Mouse (Mus musculus): ENCODE results near the gene E130114P18Rik. TPM values are rescaled to one million over a fixed set of nuclear protein-coding genes. Genes with fewer than 3 reads are reported as not detected.

E130114P18Rik gene
- total RNA-seq, 2 experiments from 2014 or later: not detected

DNA sequence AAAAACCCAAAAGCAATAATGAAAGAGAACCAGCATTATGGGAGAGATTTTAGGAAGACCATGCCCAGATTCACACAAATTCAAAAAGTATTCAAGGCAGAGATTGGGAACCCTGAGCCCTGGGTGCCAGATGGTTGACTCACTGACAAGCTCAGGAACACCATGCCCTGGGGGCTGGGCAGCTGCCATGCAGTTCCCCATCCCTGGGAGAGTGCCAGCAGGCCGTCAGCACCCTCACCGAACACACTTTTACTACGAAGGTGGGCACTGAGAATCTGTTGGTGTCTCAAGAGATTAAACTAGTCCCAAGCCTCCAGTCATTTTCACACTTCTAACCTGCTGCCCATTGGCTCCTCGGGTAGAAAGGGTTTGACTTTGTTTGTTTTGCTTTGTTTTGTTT is 175.3 kb downstream of the E130114P18Rik start:
- peak; percentile 5 to 49 for DNase-seq

DNA sequence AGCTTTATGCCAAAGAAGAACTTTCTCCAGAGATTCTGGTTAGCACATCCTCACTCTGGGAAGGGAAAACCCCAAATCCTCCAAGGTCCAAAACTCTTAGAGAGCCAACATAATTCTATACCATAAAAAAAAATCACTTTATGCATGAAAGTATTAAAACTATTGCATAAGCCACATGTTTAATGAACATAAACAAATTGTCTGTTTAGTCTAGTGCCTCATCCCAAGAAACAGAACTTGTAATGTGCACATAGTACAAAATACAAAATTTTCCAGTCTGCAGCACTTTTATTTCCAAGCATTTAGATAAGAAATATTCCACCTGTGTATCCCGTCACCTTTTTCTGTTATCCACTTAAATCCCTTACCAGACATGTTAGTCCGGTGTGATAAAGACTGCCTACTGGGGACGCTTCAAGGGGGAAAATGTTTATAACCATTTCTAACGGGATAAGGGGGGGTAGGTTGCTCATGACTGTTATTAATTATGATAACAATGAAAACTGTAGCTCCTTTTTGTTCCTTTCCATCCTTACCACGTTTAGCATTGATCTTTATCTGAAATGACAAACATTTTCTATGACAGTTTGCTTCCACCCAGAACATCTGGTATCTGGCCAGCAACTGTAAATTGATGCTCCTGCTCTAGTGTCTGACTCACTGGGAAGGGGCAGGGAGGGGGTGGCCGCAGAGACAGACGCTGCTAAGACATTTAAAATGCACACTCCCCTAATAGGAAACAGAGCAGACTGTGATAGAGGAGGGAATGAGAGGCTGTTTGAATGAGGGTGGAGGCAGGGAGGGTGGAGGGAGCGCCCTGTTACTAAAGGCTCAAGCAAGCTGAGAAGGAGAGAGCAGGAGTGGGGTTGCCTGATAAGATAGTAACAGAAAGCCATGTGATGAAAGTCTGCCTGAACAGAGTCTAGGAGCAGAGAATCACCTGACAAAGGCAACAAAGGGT is 176.7 kb downstream of the E130114P18Rik start:
- DNase-seq: peak; percentile 12 to 38

GRCm38 (mm10) chr4:97597443-97597842 is 180.4 kb downstream of the E130114P18Rik start:
- no peak for DNase-seq

DNA sequence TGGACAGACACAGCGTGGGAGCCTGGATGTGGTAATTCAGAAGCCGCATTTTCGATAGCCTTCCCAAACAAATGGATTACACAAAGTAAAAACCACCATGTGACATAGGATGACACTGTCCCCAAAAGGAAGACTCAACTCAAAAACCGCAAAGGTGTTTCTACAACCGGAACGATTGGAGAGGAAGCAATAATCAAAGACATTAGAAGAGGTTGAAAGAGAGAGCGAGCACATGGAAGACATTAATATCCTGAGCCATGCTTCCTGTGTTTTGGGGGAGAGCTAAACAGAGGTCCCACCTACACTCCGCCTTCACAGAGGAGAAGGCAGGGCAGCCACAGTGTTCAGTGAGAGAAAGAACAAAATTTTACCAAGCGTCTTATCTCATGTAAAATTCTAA is 181.5 kb downstream of the E130114P18Rik start:
- no peak for DNase-seq

DNA sequence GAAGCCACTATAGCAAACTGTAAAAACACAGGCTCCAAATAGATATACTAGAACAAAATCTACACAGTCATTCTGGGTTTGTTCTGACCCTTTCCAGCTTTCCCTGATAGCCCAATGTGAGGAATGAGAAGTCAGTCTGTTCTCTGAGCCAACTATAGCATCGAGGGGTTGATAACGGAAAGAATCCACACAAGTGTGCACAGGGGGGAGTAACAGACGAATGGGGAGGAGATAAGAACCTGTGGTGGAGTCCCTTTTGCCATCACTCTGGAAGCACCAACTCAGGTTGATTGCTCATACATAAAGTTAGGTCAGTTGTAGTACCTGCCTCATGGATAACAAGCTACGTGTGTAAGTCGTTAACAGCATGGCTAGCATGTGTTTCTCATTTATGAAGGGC is 184.0 kb downstream of the E130114P18Rik start:
- no peak for DNase-seq

DNA sequence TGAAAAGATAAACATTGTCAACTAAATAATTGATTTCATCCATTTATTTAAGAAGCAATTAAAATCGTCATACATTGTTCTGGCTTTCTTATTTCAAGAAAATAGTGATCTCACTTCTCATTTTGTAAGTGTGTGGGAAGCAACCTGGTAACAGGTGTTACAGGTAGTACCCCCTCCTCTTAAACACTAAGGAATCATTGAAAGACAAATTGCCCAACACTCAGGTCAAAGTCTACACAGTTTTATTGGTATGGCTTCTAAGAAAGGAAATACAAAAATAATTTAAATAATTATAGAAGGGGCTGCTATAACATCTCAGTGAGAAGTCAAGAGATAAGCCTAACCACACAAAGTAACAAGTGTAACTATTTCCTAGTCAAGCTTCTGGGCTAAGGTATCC is 188.1 kb downstream of the E130114P18Rik start:
- no peak for DNase-seq

- no peak for DNase-seq
Measured at GRCm38 (mm10) chr4:97587412-97588010, 190.4 kb downstream of the E130114P18Rik start.

- DNase-seq: no peak
Measured at GRCm38 (mm10) chr4:97585170-97585569, 192.7 kb downstream of the E130114P18Rik start.

DNA sequence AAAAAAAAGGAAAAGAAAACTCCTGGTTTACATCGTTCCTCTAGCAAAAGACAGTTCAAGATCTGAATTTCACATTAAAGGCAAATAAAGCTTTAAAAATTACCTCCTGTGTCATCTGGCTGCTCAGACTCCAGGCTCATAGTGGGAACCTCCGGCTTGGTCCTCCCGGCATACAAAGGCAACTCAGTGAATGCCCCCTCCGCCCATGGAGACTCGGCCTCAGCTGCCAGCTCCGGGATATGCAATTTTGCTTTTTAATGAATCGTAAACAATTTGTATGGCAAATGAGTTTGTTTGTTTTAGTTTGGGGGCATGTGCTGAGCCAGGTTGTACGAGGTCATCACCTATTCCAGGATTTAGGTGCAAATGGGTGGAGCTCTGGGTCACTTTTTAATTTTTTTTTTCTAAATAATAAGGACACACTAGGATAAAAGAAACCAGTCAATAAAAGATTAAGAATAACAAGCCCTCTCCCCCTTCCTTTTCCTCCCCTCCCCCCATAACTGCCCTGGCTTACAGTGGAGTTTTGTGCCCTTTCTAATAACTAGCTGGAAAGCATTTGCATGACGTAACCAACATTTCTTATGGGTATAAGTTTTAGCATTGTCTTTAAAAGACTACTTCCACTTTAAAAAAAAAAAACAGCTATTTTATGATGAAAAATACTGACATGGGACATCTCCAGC is 193.3 kb downstream of the E130114P18Rik start:
- DNase-seq: no peak

DNA sequence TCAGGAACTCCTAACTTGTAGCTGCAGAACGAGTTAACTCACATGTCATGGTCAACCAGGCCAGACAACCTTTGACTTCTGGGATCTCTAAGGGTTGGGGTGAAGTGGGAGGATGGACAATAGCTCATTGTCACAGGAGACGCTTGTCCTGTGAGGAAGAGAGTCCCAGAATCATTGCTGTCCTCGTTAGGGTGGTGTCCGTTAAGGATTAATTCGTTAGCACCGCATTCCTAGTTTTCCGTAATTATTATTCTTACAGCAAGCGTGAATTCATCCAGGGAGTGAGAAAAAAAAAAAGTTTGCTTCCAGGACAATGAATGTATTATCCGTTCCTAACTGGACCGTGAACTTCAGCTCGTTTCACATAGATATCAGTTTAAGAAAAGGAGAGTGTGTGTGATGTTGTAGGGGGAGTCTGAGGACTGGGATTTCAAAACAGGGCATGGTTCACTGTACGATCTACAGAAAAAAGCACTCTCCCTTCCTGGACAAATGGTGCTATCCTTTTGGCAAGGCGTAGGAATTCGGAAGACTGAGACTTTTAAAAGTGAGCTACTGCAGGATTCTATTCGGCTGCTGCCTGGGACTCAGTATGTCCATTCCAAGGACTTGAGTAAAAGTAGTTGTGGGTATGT is 195.0 kb downstream of the E130114P18Rik start:
- DNase-seq: no peak

DNA sequence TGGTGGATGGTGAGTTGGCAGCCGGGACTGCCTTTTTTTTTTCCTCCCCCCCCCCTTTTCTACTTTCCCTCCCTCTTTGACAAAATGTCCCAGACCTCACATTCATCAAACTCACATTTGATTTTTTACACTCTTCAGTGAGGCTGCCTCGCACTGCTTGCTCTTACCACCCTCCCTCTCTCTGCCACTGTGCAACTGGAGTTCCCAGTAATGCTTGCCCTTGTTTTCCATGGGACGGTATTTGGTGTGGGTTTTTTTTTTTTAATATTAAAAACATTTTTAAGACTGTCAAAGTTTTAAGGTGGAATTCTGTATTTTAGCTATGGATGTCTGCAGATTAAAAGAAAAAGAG is 195.8 kb downstream of the E130114P18Rik start:
- DNase-seq: no peak

DNA sequence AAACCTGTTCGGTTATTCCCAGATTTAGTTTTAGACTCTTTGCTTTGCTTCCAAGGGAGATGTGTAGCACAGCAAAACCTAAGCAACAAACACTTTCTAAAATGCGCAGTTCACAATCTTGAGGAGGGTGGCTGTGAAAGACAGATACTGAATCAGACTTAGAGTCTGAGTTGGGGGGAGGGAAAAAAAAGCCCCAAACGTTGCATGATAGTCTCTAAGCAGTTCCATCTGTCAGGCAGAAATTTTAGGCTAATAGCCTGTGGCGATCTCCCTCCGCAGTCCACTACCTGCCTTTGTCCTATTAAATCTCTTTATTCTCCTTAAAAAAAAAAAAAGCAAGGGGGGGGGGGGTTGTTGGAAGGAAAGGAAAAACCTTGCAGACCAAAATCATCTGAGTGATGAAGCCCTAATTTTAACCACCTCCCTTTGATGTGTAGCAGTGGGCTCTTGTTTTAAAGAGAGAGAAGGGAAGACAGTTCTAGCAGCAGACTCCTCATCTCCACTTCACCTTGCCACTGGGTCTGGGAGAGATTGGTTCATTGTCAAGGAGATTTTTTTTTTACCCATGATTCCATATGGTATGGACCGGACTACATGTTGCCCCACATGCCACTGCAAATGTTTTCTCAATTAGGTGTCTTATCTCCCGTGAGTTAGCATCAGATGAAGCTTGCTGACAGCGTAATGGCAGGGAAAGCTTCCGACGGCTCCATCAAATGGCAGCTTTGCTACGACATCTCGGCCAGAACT is 196.4 kb downstream of the E130114P18Rik start:
- no peak for DNase-seq

- DNase-seq: no peak
Measured at GRCm38 (mm10) chr4:97580906-97581305, 197.0 kb downstream of the E130114P18Rik start.

DNA sequence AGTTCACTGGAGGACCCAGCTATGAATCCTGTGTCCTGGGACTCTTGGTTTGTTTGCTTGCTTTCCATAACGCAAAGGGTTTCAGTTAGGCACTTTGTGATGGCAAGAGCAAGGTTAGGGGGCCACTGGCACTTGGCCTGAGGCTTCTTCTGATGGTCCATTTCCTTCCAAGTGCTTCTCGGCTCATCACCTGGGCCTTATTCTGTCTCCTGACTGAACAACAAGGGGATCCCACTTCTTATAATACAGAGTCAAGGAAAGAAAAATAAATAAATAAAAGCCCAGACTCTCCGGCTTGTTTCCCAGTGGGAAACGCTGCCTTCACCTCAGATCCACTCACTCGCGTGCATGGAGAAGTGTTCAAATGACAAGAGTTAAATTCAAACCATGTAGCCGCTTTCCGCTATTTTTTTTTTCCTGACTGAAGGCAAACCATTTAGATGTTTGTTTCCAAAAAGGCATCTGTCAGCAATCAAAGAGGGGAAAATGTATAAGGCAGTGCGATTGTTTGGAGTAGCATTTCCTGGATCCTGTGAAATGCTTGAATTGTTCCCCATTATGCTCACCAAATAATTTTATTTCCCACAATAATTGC is 199.2 kb downstream of the E130114P18Rik start:
- no peak for DNase-seq

DNA sequence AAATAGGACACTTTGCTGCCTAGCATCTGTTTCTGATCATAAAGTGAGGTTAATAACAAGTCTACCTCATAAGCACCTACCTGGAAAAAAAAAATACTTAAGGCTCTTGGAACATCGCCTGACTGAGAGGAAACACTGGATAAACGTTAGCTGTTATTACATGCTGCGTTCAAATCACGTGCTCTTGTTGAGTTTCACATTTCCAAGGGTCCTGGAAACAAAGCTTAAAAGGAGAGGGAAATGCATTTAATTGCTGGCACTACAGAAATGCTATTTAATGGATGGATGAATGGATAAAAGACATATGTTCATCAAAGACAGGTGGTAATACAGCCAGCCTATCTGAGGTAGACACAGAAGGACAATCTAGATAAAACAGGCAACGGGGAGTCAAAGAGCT is 200.4 kb downstream of the E130114P18Rik start:
- DNase-seq: no peak

DNA sequence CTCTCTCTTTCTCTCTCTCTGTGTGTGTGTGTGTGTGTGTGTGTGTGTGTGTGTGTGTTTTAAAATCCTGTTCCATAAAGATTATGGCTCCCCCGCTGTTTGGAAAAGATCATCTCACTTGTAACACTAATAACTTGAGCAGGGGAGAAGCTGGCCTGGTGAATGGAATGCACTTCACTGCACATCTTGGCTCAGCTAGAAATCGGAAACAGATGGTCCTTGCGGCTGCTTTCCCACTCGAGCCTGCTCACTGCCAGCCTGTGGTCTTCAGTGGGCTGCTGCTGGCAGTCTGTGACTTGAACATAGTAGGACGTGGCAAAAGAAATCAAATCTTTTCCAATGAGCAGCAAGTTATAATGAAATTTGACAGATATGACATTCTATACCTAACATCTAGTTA is 202.4 kb downstream of the E130114P18Rik start:
- DNase-seq: no peak

- DNase-seq: no peak
Measured at GRCm38 (mm10) chr4:97569320-97569719, 208.6 kb downstream of the E130114P18Rik start.

DNA sequence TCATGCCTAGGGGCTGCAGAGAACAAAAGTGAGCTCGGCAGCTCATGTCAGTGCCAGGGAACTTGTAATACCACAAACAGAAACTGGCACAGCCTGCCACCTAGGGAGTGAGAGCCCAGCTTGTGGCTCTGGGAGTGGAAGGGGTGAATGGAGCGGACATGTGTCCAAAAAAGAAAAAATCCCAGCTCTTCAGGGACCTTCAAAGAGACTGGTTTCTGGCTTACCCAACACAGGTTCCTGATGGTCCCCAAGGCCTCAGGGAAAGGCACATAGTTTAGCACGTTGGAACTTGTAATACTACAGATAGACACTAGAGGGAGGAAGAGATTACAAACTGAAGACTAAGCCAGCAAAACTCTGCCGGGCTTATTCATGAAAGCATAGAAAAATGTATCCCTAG is 213.2 kb downstream of the E130114P18Rik start:
- peak; percentile 5 to 14 for DNase-seq

DNA sequence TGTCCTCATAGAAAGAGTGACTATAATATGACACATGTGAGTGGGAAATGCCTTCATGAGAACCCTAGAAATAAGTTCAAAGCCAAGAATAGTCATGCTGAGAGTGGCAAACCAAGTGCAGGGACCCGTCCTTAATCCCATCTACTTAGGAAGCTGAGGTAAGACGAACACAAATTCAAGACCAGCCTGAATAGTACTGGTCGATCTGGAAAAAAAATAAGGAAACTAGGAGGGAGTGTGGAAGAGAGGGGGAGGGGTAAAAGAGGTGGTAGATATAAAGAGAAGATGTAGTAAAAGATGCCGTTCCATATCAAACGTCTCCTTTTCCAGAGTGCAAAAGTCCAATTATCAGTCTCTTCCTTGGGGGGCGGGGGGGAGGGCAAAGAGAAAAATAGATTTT is 213.7 kb downstream of the E130114P18Rik start:
- no peak for DNase-seq

DNA sequence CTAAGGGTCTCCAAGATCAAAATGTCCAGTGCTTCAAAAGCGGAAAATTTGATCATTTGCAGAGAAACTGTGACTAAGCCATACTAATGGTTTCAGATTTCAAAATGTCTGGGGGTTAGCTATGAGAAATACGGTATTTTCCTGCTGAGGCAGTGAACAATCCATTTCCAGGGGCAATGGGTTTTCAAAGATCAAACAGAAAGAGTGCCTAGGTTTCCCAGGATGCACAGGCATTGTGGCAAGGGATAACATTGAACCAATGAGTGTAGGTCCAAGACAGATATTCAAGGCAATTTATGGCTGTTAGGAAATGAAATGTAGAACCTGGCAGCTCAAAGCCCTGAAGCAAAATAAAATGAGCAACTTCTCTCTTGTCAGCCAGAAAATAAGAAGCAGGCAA is 220.3 kb downstream of the E130114P18Rik start:
- no peak for DNase-seq

DNA sequence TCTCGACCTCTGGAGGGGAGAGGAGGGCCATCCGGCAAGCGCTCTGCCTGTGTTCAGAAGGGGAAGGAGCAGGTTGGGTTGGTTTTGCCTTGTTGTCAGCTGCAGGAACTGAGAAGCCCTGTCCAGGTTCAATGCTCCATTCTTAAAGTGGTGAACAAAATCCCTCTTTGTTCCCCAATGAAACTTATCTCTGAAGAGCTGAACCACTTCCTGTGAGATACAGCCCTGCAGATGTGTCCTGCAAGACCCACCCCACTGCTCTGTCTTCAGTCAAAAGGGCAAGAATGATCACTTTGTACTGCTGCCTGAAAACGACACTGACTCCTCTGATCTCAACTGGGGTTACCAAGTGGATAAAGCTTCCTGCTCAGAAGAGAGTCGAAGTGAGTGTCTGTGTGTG is 233.9 kb downstream of the E130114P18Rik start:
- no peak for DNase-seq

Data from adrenal gland, postnatal 36 days (tissue).